Mouse (Mus musculus) embryonic stem cell, embryonic (primary cell): ENCODE measurements around the gene Bicdl2.

ENCODE experiments used
- CTCF ChIA-PET, 4 experiments: fragments of 300-600 bp in 2 of 4; fragments of 350-600 bp in 2 of 4; sonication (Branson Sonifier 250); formaldehyde crosslinking; loops; one replicate each; lab custom pipeline; 2022; ENCODE audit warnings: inconsistent platforms in 2 of 4; lab: Charles Lee
- POLR2A ChIA-PET, 4 experiments: fragments of 300-600 bp in 2 of 4; fragments of 350-600 bp in 2 of 4; sonication (Branson Sonifier 250); formaldehyde crosslinking; loops; one replicate each; lab custom pipeline; 2022; ENCODE audit warnings: antibody characterized with exemption in 4 of 4, inconsistent platforms in 1 of 4; lab: Charles Lee

The Bicdl2 gene

GRCm38 (mm10) chr17:23681086-23681485 is 20.8 kb downstream of the Bicdl2 start:
- CTCF ChIA-PET = no interaction called here
- POLR2A ChIA-PET = interaction anchor here in 3 of 4 experiments (0.9 to 5.3 kb wide), 7 partner anchors 13 to 78 kb away, joined by 3 to 70 read pairs (median 4); no protein-coding TSS in a partner anchor

GRCm38 (mm10) chr17:23682092-23682491 is 21.8 kb downstream of the Bicdl2 start:
- POLR2A ChIA-PET = interaction anchor here in 3 of 4 experiments (0.6 to 5.3 kb wide), 16 partner anchors 8 to 121 kb away, joined by 3 to 70 read pairs (median 4); partner anchors contain the start of gene Pkmyt1 (in 1 of the 3)
- CTCF ChIA-PET = interaction anchor here in 3 of 4 experiments (0.9 to 1.4 kb wide), 6 partner anchors 14 to 78 kb away, joined by 3 to 7 read pairs (median 4); no protein-coding TSS in a partner anchor

GRCm38 (mm10) chr17:23682530-23682929 is 22.2 kb downstream of the Bicdl2 start:
- ChIA-PET POLR2A (interaction anchor here in 3 of 4 experiments (0.5 to 5.3 kb wide), 14 partner anchors 8 to 120 kb away, joined by 3 to 70 read pairs (median 4); partner anchors contain the start of gene Pkmyt1 (in 1 of the 3)), CTCF (interaction anchor here in 3 of 4 experiments (0.9 to 3.9 kb wide), 7 partner anchors 15 to 79 kb away, joined by 3 to 15 read pairs (median 5); no protein-coding TSS in a partner anchor)

GRCm38 (mm10) chr17:23683226-23683625 is 22.9 kb downstream of the Bicdl2 start:
- POLR2A ChIA-PET = interaction anchor here in 3 of 4 experiments (0.5 to 5.3 kb wide), 16 partner anchors 9 to 120 kb away, joined by 3 to 70 read pairs (median 4); partner anchors contain the start of gene Pkmyt1 (in 1 of the 3)
- CTCF ChIA-PET = interaction anchor here in 3 of 4 experiments (0.7 to 3.9 kb wide), 10 partner anchors 11 to 161 kb away, joined by 3 to 15 read pairs (median 4); partner anchors contain the start of genes Prss32 (in 1 of the 3) and Prss41 (in 1 of the 3)

- POLR2A ChIA-PET = interaction anchor here (0.7 to 5.3 kb wide), 23 partner anchors 8 to 112 kb away, joined by 3 to 70 read pairs (median 4); partner anchors contain the start of genes Mmp25 (in 1 of the 4), Thoc6 (in 1 of the 4) and Zscan10 (in 1 of the 4)
Measured at GRCm38 (mm10) chr17:23683856-23684672, 23.8 kb downstream of the Bicdl2 start, which contains the start of gene Cldn9. TSS of gene Cldn9 (minus strand) at chr17:23684026.

GRCm38 (mm10) chr17:23694491-23694890 is 34.2 kb downstream of the Bicdl2 start:
- ChIA-PET POLR2A (interaction anchor here in 2 of 4 experiments (1.2 to 2.4 kb wide), 7 partner anchors 10 to 49 kb away, joined by 3 to 9 read pairs (median 4); partner anchors contain the start of genes Cldn9 (in 2 of the 2) and Pkmyt1 (in 1 of the 2)), CTCF (interaction anchor here in 1 of 4 experiments (1.1 to 1.4 kb wide), 2 partner anchors 11 to 12 kb away, joined by 3 to 7 read pairs; no protein-coding TSS in a partner anchor)

More at GRCm38 (mm10) chr17:23683856-23684672, 23.8 kb downstream of the Bicdl2 start, which contains the start of gene Cldn9:
- CTCF ChIA-PET = interaction anchor here (0.6 to 3.9 kb wide), 16 partner anchors 10 to 484 kb away, joined by 3 to 15 read pairs (median 3); partner anchors contain the start of genes Bicdl2 (in 1 of the 4), Elob (in 1 of the 4), Prss32 (in 1 of the 4) and Prss41 (in 1 of the 4)

- POLR2A ChIA-PET = interaction anchor here in 3 of 4 experiments (0.7 to 5.9 kb wide), 10 partner anchors 10 to 90 kb away, joined by 3 to 70 read pairs (median 6); partner anchors contain the start of genes Cldn9 (in 2 of the 3), Cldn6 (in 1 of the 3), Paqr4 (in 1 of the 3) and Pkmyt1 (in 1 of the 3)
- CTCF ChIA-PET = interaction anchor here in 2 of 4 experiments (0.5 to 2.2 kb wide), 5 partner anchors 10 to 347 kb away, joined by 3 to 17 read pairs (median 4); no protein-coding TSS in a partner anchor
Measured at GRCm38 (mm10) chr17:23695801-23696200, 35.5 kb downstream of the Bicdl2 start.

GRCm38 (mm10) chr17:23699131-23700077 is 39.1 kb downstream of the Bicdl2 start:
- POLR2A ChIA-PET = interaction anchor here in 3 of 4 experiments (0.6 to 5.9 kb wide), 46 partner anchors 9 to 552 kb away, joined by 3 to 70 read pairs (median 4); partner anchors contain the start of genes Cldn9 (in 3 of the 3), Zscan10 (in 2 of the 3), 1520401A03Rik (in 1 of the 3) and Ccnf (in 1 of the 3)
- CTCF ChIA-PET = interaction anchor here (0.5 to 3.2 kb wide), 45 partner anchors 11 to 152 kb away, joined by 3 to 25 read pairs (median 5); partner anchors contain the start of genes Cldn9 (in 2 of the 4), 1520401A03Rik (in 1 of the 4), Bicdl2 (in 1 of the 4) and Cldn6 (in 1 of the 4)

- POLR2A ChIA-PET = interaction anchor here (0.6 to 5.9 kb wide), 53 partner anchors 8 to 551 kb away, joined by 3 to 70 read pairs (median 4); partner anchors contain the start of genes Cldn9 (in 3 of the 4), Cldn6 (in 2 of the 4), Zscan10 (in 2 of the 4) and Ccnf (in 1 of the 4)
- CTCF ChIA-PET = interaction anchor here (0.6 to 3.2 kb wide), 49 partner anchors 10 to 294 kb away, joined by 3 to 25 read pairs (median 5); partner anchors contain the start of genes Cldn9 (in 2 of the 4), 1520401A03Rik (in 1 of the 4), Bicdl2 (in 1 of the 4) and Cldn6 (in 1 of the 4)
Measured at GRCm38 (mm10) chr17:23700079-23700478, 39.8 kb downstream of the Bicdl2 start.

- POLR2A ChIA-PET = interaction anchor here in 3 of 4 experiments (0.6 to 1.2 kb wide), 5 partner anchors 18 to 37 kb away, joined by 3 to 4 read pairs (median 3); no protein-coding TSS in a partner anchor
Measured at GRCm38 (mm10) chr17:23703301-23703700, 43.0 kb downstream of the Bicdl2 start.

GRCm38 (mm10) chr17:23704741-23705140 is 44.4 kb downstream of the Bicdl2 start:
- ChIA-PET CTCF (interaction anchor here (0.6 to 5.6 kb wide), 10 partner anchors 21 to 74 kb away, joined by 3 to 47 read pairs (median 5); partner anchors contain the start of genes Bicdl2 (in 1 of the 4) and Cldn9 (in 1 of the 4)), POLR2A (interaction anchor here in 2 of 4 experiments (0.7 to 2.1 kb wide), 3 partner anchors 35 to 54 kb away, joined by 3 to 6 read pairs (median 4); no protein-coding TSS in a partner anchor)

More at GRCm38 (mm10) chr17:23703301-23703700, 43.0 kb downstream of the Bicdl2 start:
- CTCF ChIA-PET = interaction anchor here in 3 of 4 experiments (0.5 to 5.6 kb wide), 7 partner anchors 23 to 1576 kb away, joined by 3 to 47 read pairs (median 3); partner anchors contain the start of gene Pkmyt1 (in 1 of the 3)

GRCm38 (mm10) chr17:23705525-23706104 is 45.3 kb downstream of the Bicdl2 start:
- POLR2A ChIA-PET = interaction anchor here in 3 of 4 experiments (0.5 to 2.1 kb wide), 16 partner anchors 9 to 138 kb away, joined by 3 to 7 read pairs (median 4); partner anchors contain the start of gene 1520401A03Rik (in 1 of the 3)
- CTCF ChIA-PET = interaction anchor here (0.5 to 5.6 kb wide), 86 partner anchors 7 to 966 kb away, joined by 3 to 47 read pairs (median 5); partner anchors contain the start of genes Bicdl2 (in 3 of the 4), Cldn9 (in 3 of the 4), Mmp25 (in 3 of the 4) and 1520401A03Rik (in 2 of the 4)

GRCm38 (mm10) chr17:23706212-23706611 is 45.9 kb downstream of the Bicdl2 start:
- CTCF ChIA-PET = interaction anchor here (0.5 to 5.6 kb wide), 91 partner anchors 8 to 967 kb away, joined by 3 to 47 read pairs (median 5); partner anchors contain the start of genes Bicdl2 (in 3 of the 4), Cldn9 (in 3 of the 4), Mmp25 (in 3 of the 4) and 1520401A03Rik (in 2 of the 4)
- POLR2A ChIA-PET = interaction anchor here in 3 of 4 experiments (0.5 to 2.5 kb wide), 20 partner anchors 10 to 139 kb away, joined by 3 to 7 read pairs (median 3); partner anchors contain the start of gene 1520401A03Rik (in 1 of the 3)

GRCm38 (mm10) chr17:23717003-23717402 is 56.7 kb downstream of the Bicdl2 start:
- ChIA-PET POLR2A (interaction anchor here in 2 of 4 experiments (0.6 to 16.9 kb wide), 8 partner anchors 9 to 118 kb away, joined by 3 to 197 read pairs (median 4); partner anchors contain the start of genes Pkmyt1 (in 2 of the 2), Cldn9 (in 1 of the 2), Kremen2 (in 1 of the 2) and Paqr4 (in 1 of the 2)), CTCF (interaction anchor here (0.6 to 2.7 kb wide), 4 partner anchors 11 to 107 kb away, joined by 3 to 13 read pairs (median 5); no protein-coding TSS in a partner anchor)
